Mouse (Mus musculus) heart, embryonic 16.5 days (tissue): ENCODE measurements at regions not wholly inside any gene's neighbourhood (a gene's known extent, or its start where the extent isn't known, plus 50 kb on each side); places are given as distances from the start of the nearest gene placed in this dataset.
"Not testable (repeated sequence)": the region's sequence is repeated elsewhere in the genome, so short reads cannot be mapped to it uniquely, and the experiment has no call there.

Experiments used
- ATAC-seq: fragments of 200-750 bp; cut with Nextera tagmentation; replicated peaks from 2 replicates; pipeline ENCODE4 v1.8.0; 2017; ENCODE audit warnings: moderate number of reproducible peaks; ENCODE audit not compliant: insufficient read depth, low FRiP score; ENCODE audit errors: extremely low read depth
- H3K27ac ChIP-seq: fragments of 300-500 bp; sonication (generic); 2 replicates; pipeline ENCODE4 v1.5.1; 2014; ENCODE audit warnings: mild to moderate bottlenecking, low read length, control low read depth, moderate library complexity
- H3K27me3 ChIP-seq: fragments of 300-500 bp; sonication (generic); 2 replicates; pipeline ENCODE4 v1.6.1; 2014; ENCODE audit warnings: low read length, mixed read lengths; ENCODE audit not compliant: control insufficient read depth, insufficient read depth
- H3K36me3 ChIP-seq: fragments of 300-500 bp; sonication (generic); 2 replicates; pipeline ENCODE4 v1.6.1; 2014; ENCODE audit not compliant: control insufficient read depth, insufficient read depth
- H3K4me1 ChIP-seq: fragments of 300-500 bp; sonication (generic); 2 replicates; pipeline ENCODE4 v1.6.1; 2014; ENCODE audit warnings: low read length, mixed read lengths; ENCODE audit not compliant: control insufficient read depth, insufficient read depth
- H3K4me2 ChIP-seq: fragments of 300-500 bp; sonication (generic); 2 replicates; pipeline ENCODE4 v1.6.1; 2014; ENCODE audit warnings: low read depth, mild to moderate bottlenecking, control low read depth, low read length
- H3K4me3 ChIP-seq: fragments of 300-500 bp; sonication (generic); 2 replicates; pipeline ENCODE4 v1.5.1; 2014; ENCODE audit warnings: mild to moderate bottlenecking, control low read depth, low read length
- H3K9ac ChIP-seq: fragments of 300-500 bp; sonication (generic); 2 replicates; pipeline ENCODE4 v1.6.1; 2014; ENCODE audit warnings: low read length, control low read depth
- H3K9me3 ChIP-seq: fragments of 300-500 bp; sonication (generic); replicated peaks from 2 replicates; pipeline ENCODE4 v1.6.1; 2016; ENCODE audit warnings: low read length; ENCODE audit not compliant: control insufficient read depth
- WGBS: fragments of 180-500 bp; shearing (Covaris S2); extraction: QIAGEN DNeasy Blood & Tissue Kit; methylation state at CpG from one replicate; pipeline ENCODE4 v1.1.7; 2014; 5-methylcytosine and 5-hydroxymethylcytosine counted together

DNA sequence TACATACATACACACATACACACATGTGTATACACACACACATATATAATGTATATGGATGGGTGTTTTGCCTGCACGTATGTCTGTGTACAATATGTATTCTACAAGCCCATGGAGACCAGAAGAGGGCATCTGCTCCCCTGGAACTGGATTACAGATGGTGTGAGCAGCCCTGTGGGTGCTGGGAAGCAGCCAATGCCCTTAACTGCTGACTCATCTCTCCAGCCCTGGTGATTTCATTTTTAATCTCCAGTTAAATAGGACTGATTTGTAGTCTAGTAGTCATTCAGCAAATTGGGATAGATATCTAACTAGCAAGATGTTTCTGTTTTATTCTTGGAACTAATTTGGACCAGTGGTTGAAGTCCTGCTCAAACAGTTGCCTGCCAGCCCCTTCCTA, 94.1 kb downstream of the H2al2a start:
- H3K27ac ChIP-seq, result no peak overlapping the region
- H3K27me3 ChIP-seq, result no peaks in the 10 kb centered on the region
- no peaks in the 10 kb centered on the region for H3K9me3 ChIP-seq
- no peak overlapping the region for H3K4me2 ChIP-seq
- no peak overlapping the region for H3K9ac ChIP-seq
- ATAC-seq, result no peak
- WGBS, result 90% methylated on average over 1 of the region's 1 CpGs
- no peaks in the 10 kb centered on the region; the same call in 1 of the 2 replicates for H3K4me1 ChIP-seq
- H3K36me3 ChIP-seq, result no peaks in the 10 kb centered on the region
- no peak overlapping the region for H3K4me3 ChIP-seq

DNA sequence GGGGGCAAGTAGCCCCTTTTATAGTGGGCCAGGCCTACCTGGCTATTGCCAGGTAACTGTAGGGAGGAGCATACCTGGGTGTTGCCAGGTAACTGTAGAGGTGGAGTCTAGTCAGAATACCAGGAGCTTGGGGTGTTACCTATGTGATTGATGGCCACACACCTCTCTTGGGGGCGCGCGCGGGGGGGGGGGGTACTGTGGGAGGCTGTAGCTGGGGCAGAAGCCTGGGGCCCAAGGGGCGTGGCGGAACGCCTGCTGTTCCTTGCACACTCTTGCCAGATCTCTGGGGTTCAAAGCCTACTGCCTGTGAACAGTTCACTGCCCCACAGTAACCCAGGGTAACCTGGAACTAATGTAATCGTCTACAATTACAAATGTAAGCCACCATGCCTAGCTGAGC, 96.6 kb downstream of the H2al2a start:
- no peak overlapping the region for H3K9ac ChIP-seq
- no peak overlapping the region for H3K4me3 ChIP-seq
- H3K27ac ChIP-seq, result no peak overlapping the region
- no peaks in the 10 kb centered on the region; the same call in 1 of the 2 replicates for H3K4me1 ChIP-seq
- no peak overlapping the region for H3K4me2 ChIP-seq
- no peaks in the 10 kb centered on the region for H3K36me3 ChIP-seq
- no peak for ATAC-seq
- 50% methylated on average over 8 of the region's 8 CpGs for WGBS
- H3K27me3 ChIP-seq, result no peaks in the 10 kb centered on the region
- H3K9me3 ChIP-seq, result no peaks in the 10 kb centered on the region

DNA sequence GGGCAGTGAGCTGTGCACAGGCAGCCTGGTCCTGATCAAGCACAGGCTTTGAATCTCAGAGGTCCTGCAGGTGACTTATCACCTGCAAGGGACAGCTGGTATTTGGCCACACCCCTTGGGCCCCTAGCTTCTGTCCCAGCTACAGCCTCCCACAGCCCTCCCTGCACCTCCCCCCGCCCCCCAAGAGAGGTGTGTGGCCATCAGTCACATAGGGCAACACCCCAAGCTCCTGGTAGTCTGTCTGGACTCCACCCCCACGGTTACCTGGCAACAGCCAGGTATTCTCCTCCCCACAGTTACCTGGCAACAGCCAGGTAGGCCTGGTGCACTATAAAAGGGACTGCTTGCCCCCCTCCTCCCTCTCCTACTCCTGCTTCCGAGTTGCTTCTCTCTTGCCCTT, 98.0 kb downstream of the H2al2a start:
- no peak overlapping the region for H3K4me2 ChIP-seq
- no peaks in the 10 kb centered on the region for H3K36me3 ChIP-seq
- no peak overlapping the region for H3K4me3 ChIP-seq
- H3K9ac ChIP-seq, result no peak overlapping the region
- H3K4me1 ChIP-seq, result no peaks in the 10 kb centered on the region; the same call in 1 of the 2 replicates
- ATAC-seq, result no peak
- no peaks in the 10 kb centered on the region for H3K9me3 ChIP-seq
- H3K27ac ChIP-seq, result no peak overlapping the region
- H3K27me3 ChIP-seq, result no peaks in the 10 kb centered on the region
- 40% methylated on average over 3 of the region's 3 CpGs for WGBS

DNA sequence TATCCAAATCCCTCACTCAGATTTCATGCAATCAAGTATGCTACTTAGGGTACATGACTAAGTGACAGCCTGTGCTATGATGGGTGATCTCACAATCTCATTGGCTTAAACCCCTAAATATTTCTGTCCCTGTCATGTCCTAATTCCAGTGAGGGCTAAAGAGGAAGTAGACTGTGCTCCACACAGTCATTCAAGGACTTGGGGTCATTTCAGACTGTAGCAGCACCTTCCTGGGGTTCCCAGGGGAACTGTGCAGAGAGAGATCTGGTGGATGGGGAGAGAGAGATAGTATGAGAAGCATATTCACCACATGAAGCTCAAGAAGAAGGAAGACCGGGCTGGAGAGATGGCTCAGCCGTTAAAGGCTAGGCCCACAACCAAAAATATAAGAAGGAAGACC, 100.7 kb downstream of the H2al2a start:
- Histone ChIP-seq H3K27ac (no peak overlapping the region), H3K9me3 (0 out of 2 replicates have a peak, but pooled peaks cover 5% of the 10 kb centered on the region), H3K4me1 (no peaks in the 10 kb centered on the region; the same call in 1 of the 2 replicates), H3K9ac (no peak overlapping the region), H3K36me3 (no peaks in the 10 kb centered on the region), H3K4me3 (no peak overlapping the region), H3K27me3 (no peaks in the 10 kb centered on the region), H3K4me2 (no peak overlapping the region)
- 96% methylated on average over 2 of the region's 2 CpGs for WGBS
- no peak for ATAC-seq

DNA sequence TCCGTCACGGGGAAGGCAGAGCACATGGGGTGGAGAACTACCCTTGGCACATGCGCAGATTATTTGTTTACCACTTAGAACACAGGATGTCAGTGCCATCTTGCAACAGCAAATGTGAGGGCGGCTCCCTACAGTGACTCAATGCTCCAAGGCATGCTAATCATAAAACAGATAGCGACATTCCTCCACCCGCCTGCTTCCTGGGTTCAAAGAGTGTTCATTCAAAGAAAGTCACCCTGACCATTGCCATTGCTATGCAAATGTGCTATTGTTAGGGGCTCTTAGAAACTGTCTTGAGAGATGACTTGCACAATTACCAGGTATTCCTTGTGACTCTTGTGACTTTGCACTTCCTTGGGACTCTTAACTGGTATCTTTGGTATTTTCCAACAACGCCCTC, 104.1 kb downstream of the H2al2a start:
- H3K27me3 ChIP-seq, H3K4me2 ChIP-seq, H3K9me3 ChIP-seq, H3K27ac ChIP-seq, H3K36me3 ChIP-seq, H3K4me3 ChIP-seq, H3K4me1 ChIP-seq, H3K9ac ChIP-seq, ATAC-seq: not testable (repeated sequence)
- WGBS, result 92% methylated on average over 7 of the region's 7 CpGs

DNA sequence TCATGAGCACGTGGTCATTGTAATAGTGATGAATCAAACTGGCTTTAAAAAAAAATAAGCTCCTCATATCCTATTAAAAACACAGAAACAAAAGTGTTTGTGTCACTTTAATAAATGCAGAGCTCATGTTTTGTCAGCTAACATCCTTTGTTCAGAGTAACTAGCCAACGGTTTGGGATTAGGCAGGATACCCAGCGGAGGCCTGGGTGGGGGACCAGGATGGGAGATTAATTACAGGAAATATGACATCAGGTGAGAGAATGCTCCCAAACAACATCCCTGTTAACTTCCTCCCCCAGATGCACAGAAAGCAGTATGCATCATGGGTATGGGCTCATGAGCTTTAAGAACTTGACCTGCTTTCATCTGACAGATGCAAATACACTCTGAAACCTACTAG, 109.1 kb downstream of the H2al2a start:
- Histone ChIP-seq H3K27ac (no peak overlapping the region), H3K27me3 (no peaks in the 10 kb centered on the region), H3K36me3 (no peaks in the 10 kb centered on the region), H3K4me2 (no peak overlapping the region), H3K4me1 (no peaks in the 10 kb centered on the region), H3K4me3 (no peak overlapping the region), H3K9me3 (no peaks in the 10 kb centered on the region), H3K9ac (no peak overlapping the region)
- no peak for ATAC-seq
- WGBS, result 70% methylated on average over 3 of the region's 3 CpGs

DNA sequence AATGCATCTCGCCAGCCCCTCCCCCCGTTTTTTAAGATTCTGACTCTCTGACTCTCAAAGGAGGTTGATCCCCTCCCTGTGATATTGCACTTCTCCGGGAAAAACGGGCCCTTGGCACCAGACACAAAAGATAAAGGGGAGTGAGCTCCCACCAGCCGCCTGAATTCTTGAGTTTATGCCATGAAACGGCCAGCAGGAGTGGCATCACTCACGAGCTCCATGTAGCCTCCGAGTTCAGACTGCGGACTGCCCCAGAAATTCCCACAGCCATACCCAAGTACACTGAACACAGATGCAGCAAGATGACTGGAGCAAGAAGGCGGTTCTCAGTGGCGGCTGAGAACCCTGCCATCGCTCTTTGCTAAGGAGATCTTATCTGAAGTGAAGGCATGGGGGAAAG, 114.4 kb downstream of the H2al2a start:
- ATAC-seq, result no peak
- no peak overlapping the region for H3K9ac ChIP-seq

DNA sequence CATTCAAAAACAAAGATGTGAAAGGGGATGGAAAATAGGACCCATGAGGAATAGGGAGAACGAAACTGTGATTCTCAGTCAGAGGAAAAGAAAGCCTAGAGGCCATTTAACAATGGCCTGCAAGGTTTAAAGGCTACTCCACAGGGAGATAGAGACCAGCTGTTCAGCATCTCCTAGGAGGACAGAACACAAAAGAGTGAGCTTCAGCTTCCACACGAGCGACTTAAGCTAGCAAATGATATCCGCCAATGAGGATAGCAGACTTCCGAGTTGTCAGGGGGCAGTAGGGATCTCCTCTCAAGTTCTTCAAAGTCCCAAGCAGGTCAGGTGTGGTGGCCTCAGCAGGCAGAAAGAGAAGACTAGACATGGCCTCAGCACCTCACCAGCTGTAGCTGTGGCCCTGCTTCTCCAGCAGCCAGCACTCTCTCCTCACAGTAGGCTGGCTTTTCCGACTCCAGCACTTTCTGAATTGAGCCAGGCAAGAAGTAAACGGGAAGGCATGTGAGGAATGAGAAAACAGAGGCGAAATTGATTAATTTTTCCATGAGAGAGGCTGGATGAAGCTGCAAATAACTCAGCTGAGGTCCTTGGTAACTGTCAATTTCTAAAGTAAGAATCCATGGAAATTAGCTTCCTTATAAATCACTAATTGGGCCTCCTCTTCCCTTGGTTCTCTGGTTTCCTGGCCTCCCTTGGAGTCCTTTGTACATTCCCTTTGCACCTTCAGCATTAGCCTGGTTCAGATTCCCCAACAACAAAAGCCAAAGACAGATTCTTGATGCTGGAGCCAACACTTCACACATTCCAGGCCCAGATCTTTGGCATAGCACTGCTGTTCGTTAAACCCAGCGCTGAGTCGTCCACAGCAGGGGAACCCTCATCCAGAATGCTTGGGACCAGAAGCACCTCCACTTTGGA, 115.7 kb downstream of the H2al2a start:
- no peak overlapping the region for H3K9ac ChIP-seq
- H3K4me1 ChIP-seq, result peaks cover 9% of the 10 kb centered on the region
- H3K4me3 ChIP-seq, result no peak overlapping the region
- peak; percentile 59; the same call in 1 of the 2 replicates for ATAC-seq
- 43% methylated on average over 11 of the region's 11 CpGs for WGBS
- H3K9me3 ChIP-seq, result no peaks in the 10 kb centered on the region
- H3K4me2 ChIP-seq, result no peak overlapping the region
- no peaks in the 10 kb centered on the region for H3K27me3 ChIP-seq
- H3K36me3 ChIP-seq, result no peaks in the 10 kb centered on the region
- H3K27ac ChIP-seq, result peak overlapping the region; percentile 46

More for the DNA sequence above, 114.4 kb downstream of the H2al2a start:
- Histone ChIP-seq H3K4me2 (no peak overlapping the region), H3K4me3 (no peak overlapping the region), H3K4me1 (peaks cover 9% of the 10 kb centered on the region), H3K36me3 (no peaks in the 10 kb centered on the region), H3K27ac (no peak overlapping the region), H3K9me3 (no peaks in the 10 kb centered on the region), H3K27me3 (no peaks in the 10 kb centered on the region)
- WGBS, result 53% methylated on average over 12 of the region's 12 CpGs

DNA sequence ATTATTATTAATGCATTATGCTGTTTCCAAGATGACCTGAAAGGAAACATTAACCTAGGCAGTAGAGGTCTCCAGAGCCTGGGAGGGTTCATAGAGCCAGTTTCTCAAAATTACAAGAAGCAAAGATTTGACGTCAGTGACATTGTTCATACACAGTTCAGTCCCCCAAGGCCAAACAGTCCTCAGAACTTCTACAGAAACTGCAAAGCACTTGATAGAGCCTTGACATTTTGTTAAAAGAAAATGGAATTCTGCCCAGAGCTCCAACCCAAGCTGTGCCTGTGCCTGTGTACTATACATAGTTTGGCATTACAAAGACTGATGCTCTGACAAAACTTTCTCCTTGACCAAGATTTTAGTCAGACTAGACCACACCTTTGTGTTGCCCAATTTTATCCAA, 118.9 kb downstream of the H2al2a start:
- Histone ChIP-seq H3K4me1 (peaks cover 9% of the 10 kb centered on the region), H3K27me3 (no peaks in the 10 kb centered on the region), H3K36me3 (no peaks in the 10 kb centered on the region), H3K4me3 (no peak overlapping the region), H3K9me3 (no peaks in the 10 kb centered on the region), H3K9ac (no peak overlapping the region), H3K27ac (no peak overlapping the region), H3K4me2 (no peak overlapping the region)
- 84% methylated on average over 1 of the region's 1 CpGs for WGBS
- no peak for ATAC-seq
